Mouse (Mus musculus) CD8-positive naive resting alpha-beta T cell, adult 2 months (primary cell): ENCODE measurements at regions not wholly inside any gene's neighbourhood (a gene's known extent, or its start where the extent isn't known, plus 50 kb on each side); places are given as distances from the start of the nearest gene placed in this dataset.

Experiments used
- DNase-seq, 2 experiments: peaks; one replicate each; pipeline ENCODE4 v3.0.0; 2022; ENCODE audit warnings: low read depth in 2 of 2, low spot score in 2 of 2

- DNase-seq: no peak
Measured at GRCm38 (mm10) chr2:124775737-124776136, 292.2 kb upstream of the Slc24a5 start.

- DNase-seq: no peak
Measured at GRCm38 (mm10) chr2:124792633-124793036, 275.3 kb upstream of the Slc24a5 start.

DNA sequence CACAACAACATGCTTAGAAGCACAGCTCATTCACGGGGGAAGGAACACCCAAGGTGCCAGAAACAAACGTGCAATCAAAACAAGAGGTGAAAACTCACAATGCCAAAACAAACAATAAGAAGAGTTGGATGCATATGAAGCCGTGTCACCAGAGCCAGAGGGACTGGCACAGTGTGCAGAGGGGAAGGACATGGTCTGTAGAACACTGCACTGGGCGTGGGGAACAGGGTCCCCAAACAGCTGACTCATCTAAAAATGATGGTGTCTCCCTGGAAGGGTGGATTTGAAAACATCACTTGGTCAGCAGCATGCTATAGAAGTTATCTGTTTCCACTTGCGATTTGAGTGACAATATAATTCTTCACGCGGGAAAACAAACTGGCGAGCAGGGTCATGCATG lies 256.2 kb upstream of the Slc24a5 start:
- DNase-seq: no peak

DNA sequence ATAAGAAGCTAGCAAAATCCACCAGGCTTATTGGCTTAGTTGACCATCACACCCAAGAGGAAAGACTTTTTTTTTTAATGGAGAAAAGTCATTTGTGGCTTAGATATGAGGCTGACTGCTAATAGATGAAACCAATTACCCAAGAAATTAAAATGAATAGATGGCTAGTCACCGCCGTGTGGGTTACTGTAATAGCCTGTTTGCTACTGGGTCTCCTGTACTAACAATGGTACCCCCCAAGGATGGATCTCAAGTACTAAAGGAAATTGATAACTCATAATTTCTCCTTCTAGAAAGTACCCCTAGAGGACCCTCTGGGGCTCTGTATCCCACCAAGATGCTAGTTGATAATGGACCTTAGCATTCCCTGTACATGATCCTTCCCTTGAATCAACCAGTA lies 251.1 kb upstream of the Slc24a5 start:
- DNase-seq: no peak

DNA sequence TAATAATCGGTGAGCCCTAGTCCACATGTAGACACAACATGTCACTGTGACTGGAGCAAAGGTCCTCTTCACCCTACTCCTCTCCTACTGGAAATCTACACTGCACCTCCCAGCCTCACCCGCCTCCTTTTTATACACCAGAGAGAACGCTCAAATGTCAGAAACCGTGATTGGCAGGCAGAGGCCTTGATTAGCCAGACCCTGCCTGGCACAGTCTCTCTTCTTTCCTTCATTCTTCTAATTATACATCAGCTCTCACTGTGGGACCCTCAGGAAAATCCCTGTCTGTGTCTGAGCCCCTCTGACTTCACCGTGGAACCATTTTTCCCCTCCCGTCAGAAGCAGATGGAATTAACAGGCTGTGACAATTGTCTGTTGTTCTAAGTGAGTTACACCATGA lies 248.1 kb upstream of the Slc24a5 start:
- DNase-seq: no peak

DNA sequence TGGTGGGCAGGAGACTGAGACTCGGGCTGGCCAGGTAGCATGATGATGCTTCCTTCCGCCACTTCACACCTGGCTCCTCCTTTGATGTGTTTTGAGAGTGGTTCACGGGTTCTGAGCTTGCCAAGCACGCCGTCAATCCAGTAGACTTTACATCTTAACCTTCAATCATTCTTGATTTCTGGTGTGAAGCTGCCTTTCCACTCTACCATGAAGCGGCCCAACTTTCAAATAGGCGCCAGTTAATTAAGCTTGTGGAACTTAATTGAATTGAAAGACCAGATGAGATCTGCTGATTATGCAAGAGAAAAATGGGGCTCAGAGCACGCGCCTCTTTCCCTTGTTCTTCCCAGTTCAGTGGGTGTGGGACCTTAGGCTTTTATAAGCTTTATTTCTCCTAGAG lies 247.1 kb upstream of the Slc24a5 start:
- DNase-seq: no peak

DNA sequence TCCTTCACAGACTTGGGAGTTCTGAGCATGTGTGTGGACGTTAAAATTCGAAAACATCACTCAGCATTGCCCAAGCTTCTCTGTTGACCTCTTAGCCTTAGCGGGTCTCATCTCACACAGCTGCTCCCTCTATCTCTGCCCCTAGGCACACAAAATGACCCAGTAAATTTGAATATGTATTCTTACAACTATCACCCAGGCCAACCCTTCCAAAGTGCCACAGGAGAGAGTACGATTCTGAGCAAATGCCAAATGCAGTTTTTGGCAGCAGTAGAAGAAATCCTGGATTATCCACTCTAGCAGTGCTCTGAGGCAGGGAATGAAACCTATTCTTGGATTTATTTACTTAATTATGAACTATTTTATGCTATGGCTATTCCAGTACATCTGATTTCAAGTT lies 246.6 kb upstream of the Slc24a5 start:
- DNase-seq: no peak

DNA sequence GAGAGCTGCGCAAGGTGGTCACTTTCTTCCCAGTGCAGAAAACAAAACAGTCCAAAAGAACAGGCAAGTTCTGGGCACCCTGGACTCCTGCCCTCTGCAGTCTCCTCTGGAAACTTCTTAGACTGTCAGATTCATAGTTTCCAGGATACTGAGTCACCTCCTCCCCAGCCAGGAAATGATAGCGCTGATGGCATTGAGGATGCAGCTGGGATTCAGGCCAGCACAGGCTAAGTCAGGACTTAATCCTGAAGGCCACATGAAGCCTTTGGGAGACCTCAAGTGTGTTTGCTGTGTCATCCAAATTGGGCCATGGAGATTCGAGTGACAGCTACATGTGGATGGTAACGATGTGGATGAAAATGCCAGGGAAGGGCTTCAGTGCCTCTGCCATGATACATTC lies 219.1 kb upstream of the Slc24a5 start:
- DNase-seq: no peak

DNA sequence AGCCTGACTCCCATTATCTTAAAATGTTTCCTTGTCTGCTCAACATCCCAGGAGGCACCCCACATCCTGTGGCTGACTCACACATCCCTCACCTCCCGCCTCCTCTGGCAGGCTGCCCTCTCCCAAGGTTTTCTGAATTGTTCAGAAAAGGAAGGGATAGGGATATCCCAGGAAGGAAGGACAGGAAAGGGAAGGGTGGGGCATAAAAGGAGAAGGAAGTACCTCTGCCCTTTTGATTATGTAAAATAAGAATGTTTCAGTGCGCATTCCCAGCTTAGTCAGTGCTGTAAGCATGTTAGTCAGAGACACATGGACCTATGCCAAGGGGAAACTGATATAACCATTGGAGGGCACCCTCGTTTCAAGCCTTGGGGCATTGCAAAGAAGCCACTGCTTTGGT lies 209.4 kb upstream of the Slc24a5 start:
- DNase-seq: no peak

DNA sequence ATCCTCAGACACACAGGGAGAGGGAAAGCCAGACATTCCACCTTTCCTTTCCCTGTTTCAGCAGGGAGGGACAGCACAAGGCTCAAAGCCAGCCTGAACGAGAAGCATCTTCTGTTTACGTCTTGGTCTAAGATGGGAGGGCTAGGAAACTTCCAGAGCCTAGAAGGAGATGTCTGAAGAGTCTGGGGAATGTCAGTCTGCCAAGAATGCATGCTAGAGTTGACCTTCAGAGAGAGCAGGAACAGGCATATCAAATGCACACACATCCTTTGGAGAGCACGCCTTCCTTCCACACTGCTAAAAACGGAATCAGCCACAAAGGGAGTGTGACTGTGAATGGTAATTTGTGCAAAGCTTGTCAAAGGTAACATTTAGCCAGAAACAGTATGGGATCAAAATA lies 179.7 kb upstream of the Slc24a5 start:
- no peak for DNase-seq

- DNase-seq: no peak
Measured at GRCm38 (mm10) chr2:124895002-124895401, 172.9 kb upstream of the Slc24a5 start.

DNA sequence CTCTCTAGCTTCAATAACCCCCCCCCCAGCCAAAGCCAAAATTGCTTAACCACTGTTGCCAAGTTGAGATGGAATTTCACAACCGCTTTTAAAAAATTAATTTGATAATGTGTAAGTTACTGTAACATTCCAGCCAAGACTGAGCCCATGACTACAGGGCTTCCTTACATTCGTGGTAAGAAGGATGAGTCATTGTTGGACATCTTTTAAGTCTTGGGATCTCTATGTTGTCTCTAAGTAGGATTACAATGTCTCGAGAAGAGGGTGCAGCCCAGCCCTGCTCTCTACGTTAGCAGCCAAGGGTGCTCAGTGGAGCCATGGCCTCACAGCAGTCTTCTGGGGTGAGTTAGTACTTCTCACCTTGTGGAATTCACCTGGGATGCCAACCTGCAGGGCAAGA lies 164.4 kb upstream of the Slc24a5 start:
- no peak for DNase-seq

- no peak for DNase-seq
Measured at GRCm38 (mm10) chr2:124905076-124905475, 162.8 kb upstream of the Slc24a5 start.

- DNase-seq: no peak
Measured at GRCm38 (mm10) chr2:124918986-124919761, 148.8 kb upstream of the Slc24a5 start.

- no peak for DNase-seq
Measured at GRCm38 (mm10) chr2:124919762-124920255, 148.1 kb upstream of the Slc24a5 start.

- DNase-seq: no peak
Measured at GRCm38 (mm10) chr2:124920265-124920664, 147.7 kb upstream of the Slc24a5 start.

- DNase-seq: no peak
Measured at GRCm38 (mm10) chr2:124927882-124928758, 139.8 kb upstream of the Slc24a5 start.

DNA sequence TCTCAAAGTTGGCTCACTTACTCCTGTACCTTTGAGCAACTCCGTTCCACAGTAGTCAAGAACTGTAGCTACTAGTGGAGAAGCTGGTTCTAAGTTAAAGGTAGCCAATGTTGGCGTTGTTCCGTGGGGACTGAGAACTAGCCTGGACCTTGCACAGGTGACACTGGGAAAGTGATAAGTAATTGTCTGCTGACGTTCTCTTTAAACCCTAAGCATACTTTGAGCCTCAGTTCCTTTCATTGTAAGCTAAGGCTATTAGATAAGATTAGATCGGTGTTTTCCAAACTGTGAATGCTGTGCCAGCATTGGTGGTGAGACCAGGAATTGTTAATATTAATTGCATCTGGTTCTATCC lies 139.2 kb upstream of the Slc24a5 start:
- no peak for DNase-seq

DNA sequence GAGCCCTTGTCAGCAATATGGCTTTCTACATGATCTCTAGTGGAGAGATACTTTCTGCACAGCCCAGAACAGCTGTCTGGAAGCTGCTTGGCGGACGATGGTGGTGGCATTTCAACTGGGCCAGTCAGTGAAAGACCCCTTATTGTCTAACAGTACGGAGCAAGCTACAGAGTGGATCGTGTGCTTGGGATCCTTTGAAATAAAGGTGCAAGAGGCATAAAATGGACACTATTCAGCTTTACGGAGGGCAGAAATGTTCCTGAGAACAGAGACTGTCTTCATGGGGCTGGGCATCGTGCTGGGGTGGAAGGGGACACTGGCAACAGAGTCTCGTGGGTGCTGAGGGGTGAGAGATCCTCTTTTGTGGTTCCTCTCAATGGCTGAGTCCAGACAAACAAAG lies 137.2 kb upstream of the Slc24a5 start:
- DNase-seq: no peak

- DNase-seq: no peak
Measured at GRCm38 (mm10) chr2:124932566-124932965, 135.4 kb upstream of the Slc24a5 start.

- DNase-seq: no peak
Measured at GRCm38 (mm10) chr2:124933876-124934275, 134.0 kb upstream of the Slc24a5 start.

DNA sequence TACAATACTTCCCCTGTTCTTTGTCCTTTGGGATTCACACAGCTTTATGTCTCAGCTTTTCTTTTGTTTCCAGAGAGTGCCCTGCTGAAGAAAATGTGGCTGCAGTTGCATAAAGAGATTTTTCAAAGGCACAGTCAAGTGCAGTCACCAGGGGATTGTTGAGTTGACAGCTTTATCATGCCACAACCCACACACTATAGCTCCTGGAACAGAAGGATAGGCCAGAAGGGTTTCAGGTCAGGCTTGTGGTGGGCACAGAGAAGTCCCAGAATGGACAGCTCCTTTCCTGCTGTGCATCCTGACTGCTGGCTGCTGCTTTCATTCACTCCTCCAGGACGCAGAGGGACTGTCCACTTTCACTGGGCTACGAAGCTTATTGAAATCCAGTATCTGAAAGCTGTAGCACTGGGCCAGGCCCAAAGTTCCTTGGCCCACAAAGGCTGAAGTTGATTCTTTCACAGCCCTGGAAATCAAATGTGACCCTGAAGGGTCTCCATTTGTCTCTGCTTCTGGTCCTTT lies 119.6 kb upstream of the Slc24a5 start:
- no peak for DNase-seq
